Mouse (Mus musculus): ENCODE results near the gene Tmco1. TPM values are rescaled to one million over a fixed set of nuclear protein-coding genes. Genes with fewer than 3 reads are reported as not detected.
A peak's percentile ranks its signal among the peaks of the same experiment; 100 is the strongest.

The Tmco1 gene
- total RNA-seq, 2 experiments from 2014 or later, result 132 to 149 TPM

DNA sequence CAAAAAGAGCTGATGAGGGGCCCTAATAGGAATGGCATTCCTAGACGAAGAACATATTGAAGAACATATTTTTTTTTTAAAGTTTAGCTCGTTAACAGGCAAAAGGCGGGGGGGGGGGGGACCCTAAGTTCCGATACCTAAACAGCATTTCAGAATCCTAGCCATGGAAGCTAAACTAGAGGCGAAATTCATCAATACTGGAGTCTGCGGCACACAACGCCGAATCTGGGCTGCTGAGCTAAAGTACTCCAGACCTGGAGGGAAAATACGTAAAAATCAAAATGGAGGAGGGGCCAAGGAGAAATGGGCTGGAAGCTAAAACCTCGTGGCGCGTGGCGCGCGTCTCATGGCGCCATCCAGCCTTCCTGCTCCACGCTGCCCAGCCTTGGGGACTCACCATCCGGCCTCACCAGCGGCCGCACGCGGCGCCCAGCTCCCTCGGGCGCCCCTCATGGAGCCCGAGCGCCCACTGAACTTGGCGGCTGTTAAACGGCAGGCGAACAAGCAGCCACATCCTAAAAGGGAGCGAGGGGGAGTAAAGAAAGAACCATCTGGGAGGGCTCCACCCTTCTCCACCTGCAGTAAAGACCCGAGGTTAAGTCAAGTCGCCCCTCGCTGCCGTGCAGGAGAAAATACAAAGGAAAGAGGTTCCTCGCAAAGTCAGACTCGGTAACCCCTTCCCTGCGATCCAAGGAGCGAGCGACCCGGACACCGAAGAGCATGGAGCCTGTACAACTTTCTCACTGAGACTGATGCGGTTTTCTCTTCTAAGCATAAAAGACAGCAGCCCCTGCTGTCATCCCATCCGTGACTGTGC is 24.5 kb upstream of the Tmco1 start:
- DNase-seq (ENCODE audit: low spot score in 2 of 2), result peak; percentile 41 to 59

DNA sequence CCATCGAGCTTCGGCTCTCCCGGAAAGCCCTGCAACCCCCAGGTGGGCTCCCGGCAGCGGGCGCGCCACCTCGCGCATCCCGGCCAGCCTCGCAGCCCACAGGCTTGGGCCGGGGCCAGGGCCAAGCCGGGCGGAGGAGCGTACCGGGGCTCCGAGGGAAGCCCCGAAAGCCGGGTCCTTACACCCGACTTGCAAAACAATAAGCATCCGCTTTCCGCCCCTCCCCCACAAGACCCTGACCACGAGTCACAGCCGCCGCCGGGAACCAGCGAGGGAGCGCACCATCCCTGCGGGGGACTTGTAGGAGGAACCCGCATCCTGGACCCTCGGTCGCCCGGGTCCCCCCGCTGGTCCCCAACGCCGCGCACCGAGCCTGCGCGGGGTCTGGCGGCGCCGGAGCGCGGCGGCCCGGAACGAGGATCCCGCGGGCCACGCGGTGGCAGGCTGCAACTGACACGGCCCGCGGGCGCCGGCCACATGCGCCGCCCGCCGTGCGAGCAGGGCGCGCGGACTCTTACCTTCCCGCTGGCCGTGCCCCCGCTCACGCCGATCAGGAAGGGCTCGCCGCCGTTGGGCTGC is 23.8 kb upstream of the Tmco1 start:
- DNase-seq (ENCODE audit: low spot score in 2 of 2), result peak; percentile 58 to 63

DNA sequence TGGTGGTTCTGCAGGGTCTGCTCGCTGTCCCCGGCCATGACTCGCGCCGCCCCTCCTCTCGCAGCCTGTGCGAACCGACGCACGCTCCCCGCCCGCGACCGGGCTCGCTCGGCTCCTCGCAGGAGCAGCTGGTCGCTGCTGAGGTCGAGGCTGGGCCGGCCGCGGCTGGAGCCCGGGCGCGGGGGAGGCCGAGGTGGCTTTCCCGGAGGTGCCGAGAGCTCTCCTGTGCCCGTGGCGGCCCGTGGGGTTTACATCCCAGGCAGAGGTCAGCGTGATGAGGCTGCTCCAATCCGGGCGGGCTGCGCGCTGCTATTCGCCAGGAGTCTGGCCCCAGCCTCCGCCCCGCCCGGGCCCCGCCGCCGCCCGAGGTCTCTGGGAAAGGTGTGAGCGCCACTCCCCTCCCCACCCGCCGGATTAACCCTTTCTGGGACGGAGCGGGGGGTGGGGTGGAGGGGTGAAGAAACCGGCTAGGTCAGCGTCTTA is 23.3 kb upstream of the Tmco1 start:
- DNase-seq (ENCODE audit: low spot score in 2 of 2), result peak; percentile 84 to 90

DNA sequence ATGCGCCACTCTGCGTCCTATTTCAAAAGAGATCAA is 23.0 kb upstream of the Tmco1 start, which contains the start of gene Uck2:
TSS of gene Uck2 (minus strand) at position 1 of the 36 bp plus-strand sequence.
- DNase-seq (ENCODE audit: low spot score in 2 of 2), result no peak

DNA sequence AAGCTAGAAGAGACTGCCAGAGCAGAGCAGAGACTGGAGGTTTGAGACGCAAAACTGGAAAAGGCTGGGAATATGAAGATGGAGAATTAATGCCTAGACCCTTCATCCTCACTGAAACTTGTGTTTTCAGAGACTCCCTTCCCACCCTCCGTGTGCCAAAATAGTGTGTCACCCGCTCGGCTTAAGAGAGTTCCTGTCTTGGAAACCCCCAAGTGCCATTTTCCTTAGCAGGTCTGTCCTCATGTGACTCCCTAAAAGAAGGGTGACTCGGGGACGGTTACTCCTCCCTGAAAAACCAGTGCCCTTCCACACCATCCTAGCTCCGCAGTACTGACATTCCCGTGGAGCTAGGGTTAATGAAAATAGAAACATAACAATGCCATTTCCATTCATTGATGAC is 22.8 kb upstream of the Tmco1 start:
- DNase-seq (ENCODE audit: low spot score in 2 of 2), result no peak

DNA sequence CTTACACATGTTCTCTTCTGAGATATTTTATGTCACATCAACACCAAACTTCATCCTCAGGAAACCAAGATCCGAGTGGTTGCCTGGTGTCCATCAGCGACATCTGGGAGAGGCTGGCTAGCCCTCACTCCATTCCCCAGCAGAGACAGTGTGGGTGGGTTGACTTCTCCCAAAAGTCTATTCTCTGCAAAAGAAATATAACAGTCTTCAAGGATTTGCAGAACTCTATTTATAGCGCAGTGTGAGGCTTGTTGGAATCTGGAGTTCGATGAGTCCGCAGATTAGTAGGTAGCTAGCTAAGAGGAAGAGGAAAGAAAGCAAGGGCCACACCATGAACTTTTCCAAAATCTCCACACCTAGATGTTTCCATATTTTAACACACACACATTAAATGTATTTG is 21.0 kb upstream of the Tmco1 start:
- no peak for DNase-seq (ENCODE audit: low spot score in 2 of 2)

DNA sequence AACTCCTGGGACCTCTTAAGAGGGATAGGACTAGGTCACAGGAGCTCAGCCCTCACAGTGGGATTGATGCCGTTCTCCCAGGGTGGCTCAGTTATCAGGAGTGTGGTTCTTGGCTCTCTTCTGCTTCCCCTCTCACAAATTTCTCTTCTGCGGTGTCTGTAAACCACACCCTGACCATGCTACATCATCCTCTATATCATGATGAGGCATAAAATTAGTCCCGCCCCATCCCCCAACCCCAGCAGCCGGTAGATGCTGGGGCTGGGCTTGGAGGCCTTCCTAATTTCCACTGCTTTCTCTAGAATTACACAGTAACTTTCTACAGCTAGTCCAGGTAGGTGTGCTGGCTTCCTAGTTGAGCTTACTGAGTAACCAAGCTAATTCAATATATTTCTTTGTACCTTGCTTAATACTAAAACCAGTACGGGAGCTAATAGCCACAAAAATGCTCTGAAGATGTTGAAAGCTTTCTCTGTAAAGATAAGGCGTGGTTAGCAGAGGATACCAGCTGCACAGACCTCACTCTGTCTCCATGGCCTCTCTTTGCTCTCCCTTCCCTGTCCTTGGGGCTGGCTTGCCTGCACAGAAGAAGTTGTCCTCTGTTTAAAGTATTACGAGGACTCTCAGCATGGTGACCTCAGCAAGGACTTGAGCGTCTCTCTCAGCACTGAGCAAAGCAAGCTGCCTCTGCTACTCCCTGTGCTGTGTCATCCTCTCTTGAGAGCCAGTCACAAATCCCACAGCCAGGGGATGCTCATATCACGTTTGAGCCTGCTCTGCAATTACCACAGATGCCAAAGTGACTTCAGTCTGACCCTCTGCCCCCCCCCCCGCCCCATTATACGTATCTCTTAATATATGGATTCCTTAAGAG is 19.3 kb upstream of the Tmco1 start:
- DNase-seq (ENCODE audit: low spot score in 2 of 2), result no peak

DNA sequence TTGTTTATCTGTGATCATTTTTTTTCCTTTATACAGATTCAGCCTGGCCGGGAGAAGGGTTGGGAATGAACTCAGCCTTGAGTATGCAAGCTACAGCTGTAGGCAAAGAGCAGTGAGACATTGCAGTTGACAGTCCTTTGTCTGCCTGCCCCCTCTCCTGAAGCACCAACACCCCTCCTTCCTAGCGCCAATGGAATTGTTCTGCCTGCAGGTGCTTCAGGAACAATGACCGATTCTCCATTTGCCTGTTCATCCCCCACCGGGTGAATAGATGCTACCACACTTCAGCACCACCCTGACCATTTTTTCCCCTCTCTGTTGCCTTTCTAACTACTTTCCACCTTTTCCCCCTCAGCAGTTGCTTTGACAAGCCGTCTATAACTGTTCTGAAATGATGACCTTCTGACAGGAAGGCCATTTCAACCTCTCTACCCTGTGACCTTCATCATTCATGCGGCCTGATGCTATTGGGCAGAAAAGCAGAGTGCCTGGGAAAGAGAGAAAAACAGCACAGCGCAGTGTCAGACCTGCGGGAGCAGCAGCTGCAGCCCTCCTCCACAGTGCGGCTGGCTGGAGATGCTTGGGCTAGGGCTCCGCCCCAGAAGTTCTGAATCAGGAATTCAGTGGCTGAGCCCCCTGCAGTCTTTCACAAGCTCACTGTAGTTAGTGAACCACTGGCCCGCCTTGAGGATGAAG is 18.5 kb upstream of the Tmco1 start:
- DNase-seq (ENCODE audit: low spot score in 2 of 2), result no peak

DNA sequence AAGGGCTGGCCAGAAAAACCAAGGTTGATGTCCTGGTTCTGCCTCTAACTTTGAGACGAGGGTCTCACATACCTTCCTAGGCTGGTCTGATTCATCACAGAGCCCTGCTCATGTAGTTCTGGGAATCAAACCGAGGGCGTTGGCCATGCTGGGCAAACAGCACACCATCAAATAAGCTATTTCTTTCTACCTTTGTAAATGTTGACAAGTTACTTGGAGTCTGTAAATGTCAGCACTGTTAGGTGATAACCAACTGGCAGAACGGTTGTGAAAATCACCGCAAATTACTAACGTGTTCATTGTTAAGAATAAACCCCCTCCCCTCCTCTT is 17.9 kb upstream of the Tmco1 start:
- DNase-seq (ENCODE audit: low spot score in 2 of 2), result no peak

DNA sequence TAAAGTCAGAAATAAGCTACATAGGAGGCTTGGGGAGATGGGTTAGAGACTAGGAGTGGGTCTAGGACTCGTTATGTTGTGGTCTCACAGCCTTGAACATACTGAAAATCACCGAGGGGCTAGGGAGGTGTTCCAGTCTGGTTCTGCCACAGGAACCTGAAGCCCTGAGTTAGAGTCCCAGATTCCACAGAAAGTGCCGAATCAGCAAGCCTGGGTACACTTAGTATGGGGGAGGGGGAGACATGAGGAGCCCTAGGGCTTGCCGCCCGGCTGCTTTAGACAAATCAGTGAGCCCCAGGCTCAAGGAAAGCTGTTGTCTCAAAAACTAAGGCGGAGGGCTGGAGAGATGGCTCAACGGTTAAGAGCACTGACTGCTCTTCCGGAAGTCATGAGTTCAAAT is 16.6 kb upstream of the Tmco1 start:
- DNase-seq (ENCODE audit: low spot score in 2 of 2), result no peak

DNA sequence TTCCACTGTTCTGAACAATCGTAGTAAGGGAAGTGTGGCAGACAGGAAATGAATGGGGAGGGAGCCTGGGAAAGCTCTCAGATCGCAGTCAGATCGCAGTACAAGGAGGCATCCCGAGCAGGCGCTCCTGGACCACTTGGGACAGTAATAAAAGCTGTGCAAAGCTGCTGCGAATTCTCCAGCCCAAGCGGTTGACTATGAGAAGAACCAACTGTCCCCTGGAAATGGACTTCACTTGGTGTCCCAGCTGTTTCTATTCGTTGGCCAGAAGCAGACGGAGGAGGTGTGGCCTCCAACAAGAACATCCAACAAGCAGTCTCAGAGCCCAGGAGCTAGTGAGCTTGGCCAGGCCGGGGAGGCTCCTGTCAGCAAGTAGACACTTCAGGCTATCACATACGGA is 15.7 kb upstream of the Tmco1 start:
- DNase-seq (ENCODE audit: low spot score in 2 of 2), result no peak

DNA sequence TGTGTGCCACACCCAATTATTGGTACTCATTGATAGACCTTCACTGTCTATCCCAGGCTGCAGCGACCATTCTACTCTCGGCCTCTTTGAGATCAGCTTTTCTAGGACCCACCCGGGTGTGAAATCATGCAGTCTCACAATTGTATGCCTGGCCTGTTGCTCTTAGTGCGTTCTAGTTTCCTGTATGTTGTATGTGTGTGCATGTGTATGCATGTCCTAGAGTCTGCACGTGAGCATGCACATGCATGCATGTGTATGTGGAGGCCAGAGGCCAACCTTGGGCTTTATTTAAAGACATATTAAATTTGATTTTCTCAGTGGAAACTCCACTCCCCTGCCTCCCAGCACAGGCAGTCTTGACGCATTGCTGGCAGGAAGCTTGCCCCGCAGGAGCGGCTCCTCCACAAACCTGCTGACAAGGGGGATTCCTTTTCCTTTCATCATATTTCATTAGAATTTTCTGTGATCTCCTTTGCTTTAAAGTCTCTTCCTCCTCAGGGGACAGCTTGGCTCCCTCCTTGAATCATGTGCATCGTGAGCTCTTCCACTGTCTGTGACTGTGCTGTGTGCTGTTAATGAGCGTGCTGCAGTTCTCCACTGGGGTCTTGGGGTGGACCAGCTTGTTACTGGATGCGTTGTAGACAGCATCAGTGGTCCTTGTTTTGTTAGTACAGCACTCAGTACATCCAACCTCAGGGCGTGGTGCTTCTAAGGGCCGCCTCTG is 12.3 kb upstream of the Tmco1 start:
- no peak for DNase-seq (ENCODE audit: low spot score in 2 of 2)

DNA sequence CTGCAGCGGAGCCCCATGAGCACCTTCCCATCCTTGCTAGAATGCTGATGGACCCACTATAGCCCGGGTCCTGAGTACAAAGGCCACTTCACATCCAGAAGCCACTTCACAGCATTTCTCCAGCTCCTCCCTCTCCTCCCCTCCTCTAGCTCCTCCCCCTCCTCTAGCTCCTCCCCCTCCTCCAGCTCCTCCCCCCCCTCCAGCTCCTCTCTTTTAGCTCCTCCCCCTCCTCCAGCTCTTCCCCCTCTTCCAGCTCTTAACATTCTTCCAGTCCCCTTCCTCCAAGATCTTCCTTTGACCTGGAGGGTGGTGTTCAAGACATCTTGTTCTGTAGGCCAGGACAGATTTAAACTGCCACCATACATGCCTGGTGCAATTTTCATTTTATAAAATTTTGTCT is 8.1 kb upstream of the Tmco1 start:
- DNase-seq (ENCODE audit: low spot score in 2 of 2), result no peak

DNA sequence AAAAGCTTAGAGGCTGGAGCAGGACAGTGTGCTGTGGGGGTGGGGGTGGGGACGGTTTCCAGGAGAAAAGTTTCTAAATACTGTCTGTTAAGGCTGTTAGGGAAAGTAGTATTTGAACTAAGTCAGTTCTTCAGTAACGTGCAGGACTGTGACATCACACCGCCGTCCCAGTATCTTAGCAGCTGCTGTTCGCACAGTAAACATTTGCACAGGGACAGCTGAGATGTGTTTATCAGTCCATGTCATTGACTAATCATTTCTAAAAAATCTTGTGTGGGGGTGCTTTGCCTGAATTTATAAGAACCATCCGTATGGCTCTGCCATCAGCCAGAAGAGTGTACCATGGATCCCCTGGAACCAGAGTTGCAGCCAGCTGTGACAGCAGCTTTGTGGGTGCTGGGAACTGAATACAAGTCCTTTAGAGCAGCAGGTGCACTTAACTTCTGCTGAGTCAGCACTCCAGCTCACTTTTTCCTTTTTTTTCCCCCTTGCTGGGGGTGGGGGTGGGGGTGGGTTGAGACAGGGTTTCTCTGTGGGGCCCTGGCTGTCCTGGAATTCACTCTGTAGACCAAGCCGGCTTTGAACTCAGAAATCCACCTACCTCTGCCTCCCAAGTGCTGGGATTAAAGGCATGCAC is 2.6 kb upstream of the Tmco1 start:
- DNase-seq (ENCODE audit: low spot score in 2 of 2), result no peak

DNA sequence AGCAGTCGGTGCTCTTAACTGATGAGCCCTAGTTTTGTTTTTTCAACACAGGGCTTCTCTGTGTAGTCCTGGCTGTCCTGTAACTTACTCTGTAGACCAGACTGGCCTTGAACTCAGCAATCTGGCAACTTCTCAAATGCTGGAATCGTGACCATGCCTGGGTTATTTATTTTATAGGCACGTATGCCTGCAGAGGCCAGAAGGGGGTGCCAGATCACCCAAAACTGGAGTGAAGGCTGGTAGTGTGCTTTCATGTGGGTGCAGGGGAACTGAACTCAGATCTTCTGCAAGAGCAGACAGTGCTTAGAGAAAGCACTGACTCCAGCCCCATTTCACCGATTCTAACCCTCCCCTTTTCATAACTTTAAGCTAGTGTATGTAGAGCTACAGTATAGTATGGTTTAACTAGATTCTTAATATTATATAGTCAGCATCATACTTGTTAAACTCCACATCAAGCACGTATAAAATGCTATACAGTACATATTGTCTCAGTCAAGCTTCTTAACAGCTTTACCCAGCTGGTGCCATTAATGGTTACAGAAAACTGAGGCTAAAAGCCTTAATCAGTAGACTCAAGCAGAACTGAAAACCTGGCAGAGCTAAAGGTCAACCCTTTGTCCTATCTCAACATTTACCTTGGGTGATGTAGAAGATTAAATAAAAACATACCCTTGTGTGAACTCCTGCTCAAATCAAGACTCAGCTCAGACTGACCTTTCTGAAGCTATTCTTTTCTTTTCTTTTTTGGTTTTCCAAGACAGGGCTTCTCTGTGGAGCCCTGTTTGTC is 1.5 kb upstream of the Tmco1 start:
- DNase-seq (ENCODE audit: low spot score in 2 of 2), result peak; percentile 59 to 71

DNA sequence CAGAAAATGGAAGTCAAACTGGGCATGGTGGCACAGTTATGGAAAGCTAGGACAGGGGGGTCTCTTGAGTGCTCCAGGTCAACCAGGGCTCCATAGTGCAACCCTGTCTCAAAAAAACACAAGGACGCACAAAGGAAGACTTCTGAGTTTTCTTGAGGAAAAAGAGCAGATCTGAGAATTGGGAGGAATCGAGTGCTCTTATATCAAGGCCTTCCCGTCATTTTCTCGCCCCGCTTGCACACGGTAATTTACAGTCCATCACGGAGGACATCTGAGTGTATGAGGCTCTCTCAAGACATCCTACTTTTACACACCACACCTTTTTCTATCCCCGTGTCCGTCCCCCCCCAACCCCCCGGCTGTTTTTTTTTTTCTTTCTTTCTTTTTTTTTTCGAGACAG is 504 bp upstream of the Tmco1 start:
- no peak for DNase-seq (ENCODE audit: low spot score in 2 of 2)

DNA sequence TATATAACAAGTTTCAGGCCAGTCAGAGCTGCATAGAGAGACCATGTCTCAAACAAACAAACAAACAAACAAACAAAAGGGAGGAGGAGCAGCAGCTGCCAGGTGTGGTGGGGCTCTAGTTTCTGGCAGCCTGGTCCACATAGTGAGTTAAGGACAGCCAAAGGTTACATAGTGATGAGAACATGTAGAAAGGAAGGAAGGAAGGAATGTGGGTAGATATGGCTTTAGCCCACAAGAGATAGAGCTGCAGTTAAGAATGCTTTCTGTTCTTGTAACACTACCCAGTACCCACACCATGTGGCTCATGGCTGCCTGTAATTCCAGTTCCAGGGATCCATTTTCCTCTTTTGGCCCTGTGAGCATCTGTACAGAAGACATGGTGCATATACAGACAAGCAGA is 4.2 kb downstream of the Tmco1 start:
- no peak for DNase-seq (ENCODE audit: low spot score in 2 of 2)

DNA sequence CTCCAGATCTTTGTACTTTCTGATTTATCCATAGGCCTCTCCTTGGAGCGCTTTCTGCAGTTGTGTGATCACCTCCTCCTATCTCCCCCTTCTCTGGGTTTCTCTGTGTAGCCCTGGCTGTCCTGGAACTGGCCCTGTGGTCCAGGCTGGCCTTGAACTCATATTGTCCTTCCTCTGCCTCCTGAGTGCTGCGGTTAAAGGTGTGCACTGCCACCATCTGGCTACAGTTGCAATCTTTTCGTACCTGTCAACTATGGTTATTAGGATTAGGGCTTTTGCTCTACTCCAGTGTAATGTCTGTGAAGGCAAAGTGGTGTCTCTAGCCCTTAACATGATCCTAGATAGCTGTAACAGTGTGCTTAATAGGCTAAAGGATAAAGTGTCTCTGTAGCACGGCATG is 5.0 kb downstream of the Tmco1 start:
- no peak for DNase-seq (ENCODE audit: low spot score in 2 of 2)

DNA sequence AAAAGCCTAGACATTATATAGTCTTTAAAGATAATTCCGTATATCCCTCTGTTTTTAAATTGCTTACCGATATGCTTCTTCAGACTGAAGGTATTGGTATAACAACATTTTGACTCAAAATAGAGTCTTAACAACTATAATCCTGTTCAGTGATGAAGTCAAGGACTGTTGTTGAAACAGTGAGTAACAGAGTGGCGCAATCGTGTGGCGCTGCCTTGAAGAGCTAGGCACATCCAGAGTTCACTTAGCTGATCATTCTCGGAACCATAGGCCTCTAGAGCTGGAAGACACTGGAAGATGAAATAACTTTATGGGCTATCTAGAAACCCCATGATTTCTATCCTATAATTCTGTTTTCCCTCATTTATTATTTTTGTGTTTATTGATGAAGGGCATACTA is 13.5 kb downstream of the Tmco1 start:
- no peak for DNase-seq (ENCODE audit: low spot score in 2 of 2)

DNA sequence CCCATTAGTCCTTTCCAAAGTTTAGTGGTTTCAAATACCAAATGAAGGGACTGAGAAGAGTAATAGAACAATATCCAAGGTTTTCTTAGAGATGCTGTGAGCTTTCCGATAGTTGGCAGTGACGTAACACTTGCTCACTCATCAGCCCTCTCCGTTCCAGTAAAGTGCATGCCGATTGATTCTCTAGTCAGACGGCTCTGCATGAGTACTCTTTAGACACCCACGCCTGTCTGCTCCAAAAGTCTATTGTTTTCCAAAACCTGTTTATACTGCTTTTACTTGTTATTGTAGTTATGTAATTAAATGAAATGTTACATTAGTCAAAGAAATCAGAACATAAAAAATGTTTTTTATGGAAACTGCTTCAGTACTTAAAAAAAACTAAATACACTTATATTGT is 20.6 kb downstream of the Tmco1 start:
- no peak for DNase-seq (ENCODE audit: low spot score in 2 of 2)
